Mouse (Mus musculus) layer of hippocampus, postnatal 25 days (tissue): ENCODE data around the gene AI464131. TPM values are rescaled to one million over a fixed set of nuclear protein-coding genes. Genes with fewer than 3 reads are reported as not detected.
A peak's percentile ranks its signal among the peaks of the same experiment; 100 is the strongest.

Source experiments
- DNase-seq, 2 experiments: peaks; one replicate each; pipeline ENCODE4 v3.0.0; 2022; ENCODE audit warnings: mixed read lengths in 2 of 2, low spot score in 1 of 2; ENCODE audit errors: extremely low spot score in 1 of 2
- total RNA-seq, 2 experiments: library from RNA; stranded (reverse); gene quantifications; 2 replicates each; pipeline ENCODE4 v1.2.3; 2021

AI464131 gene
- total RNA-seq, 2 experiments from 2014 or later: 32.4 to 33.3 TPM

DNA sequence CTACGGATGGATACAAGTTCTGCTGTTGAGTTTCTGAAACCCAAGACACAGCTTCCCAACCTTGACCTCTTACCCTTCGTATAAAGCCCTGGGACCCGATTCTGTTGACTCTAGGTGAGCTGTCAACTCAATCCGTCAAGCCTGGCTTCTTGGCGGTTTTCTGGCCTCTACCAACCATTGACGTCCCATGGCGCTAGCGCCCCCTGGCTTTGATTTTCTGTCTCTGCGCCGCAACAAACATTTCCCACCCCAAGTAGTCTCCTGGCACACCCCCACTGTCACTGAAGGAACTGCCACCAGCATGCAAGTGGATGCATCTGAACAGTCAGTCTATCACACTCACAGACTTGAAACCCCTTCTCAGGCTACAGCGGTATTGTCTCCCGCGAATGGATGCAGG, 3.3 kb upstream of the AI464131 start:
- DNase-seq: peak; percentile 52 to 65

DNA sequence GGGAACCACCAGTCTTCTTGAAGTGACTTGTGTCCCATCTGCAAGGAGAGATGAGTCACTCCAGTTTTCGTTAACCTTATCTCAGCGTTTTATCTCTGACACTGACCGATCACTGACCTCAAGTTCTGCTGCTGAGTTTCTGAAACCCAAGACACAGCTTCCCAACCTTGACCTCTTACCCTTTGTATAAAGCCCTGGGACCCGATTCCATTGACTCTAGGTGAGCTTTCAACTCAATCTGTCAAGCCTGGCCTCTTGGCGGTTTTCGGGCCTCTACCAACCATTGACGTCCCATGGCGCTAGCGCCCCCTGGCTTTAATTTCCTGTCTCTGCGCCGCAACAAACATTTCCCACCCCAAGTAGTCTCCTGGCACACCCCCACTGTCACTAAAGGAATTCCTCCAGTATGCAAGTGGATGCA, 2.3 kb upstream of the AI464131 start:
- no peak for DNase-seq

DNA sequence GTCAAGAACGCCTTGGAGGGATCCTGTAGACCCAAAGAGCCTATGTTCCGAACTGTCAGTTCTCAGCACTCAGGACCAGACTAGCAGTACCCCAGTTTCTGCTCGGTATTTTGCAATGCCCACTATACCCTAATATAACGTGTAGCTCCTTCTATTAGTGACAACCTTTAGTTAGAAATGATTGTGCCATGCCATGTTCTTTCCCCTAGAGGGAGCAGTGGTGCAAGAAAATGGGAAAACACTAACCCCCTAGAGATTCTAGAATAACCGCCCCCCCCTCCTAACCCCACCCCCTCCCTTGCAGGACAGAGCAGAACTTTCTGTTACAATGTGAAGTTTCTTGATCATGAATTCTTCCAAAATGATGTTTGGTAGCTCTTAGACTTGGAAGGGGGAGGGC, 1.4 kb upstream of the AI464131 start:
- no peak for DNase-seq

DNA sequence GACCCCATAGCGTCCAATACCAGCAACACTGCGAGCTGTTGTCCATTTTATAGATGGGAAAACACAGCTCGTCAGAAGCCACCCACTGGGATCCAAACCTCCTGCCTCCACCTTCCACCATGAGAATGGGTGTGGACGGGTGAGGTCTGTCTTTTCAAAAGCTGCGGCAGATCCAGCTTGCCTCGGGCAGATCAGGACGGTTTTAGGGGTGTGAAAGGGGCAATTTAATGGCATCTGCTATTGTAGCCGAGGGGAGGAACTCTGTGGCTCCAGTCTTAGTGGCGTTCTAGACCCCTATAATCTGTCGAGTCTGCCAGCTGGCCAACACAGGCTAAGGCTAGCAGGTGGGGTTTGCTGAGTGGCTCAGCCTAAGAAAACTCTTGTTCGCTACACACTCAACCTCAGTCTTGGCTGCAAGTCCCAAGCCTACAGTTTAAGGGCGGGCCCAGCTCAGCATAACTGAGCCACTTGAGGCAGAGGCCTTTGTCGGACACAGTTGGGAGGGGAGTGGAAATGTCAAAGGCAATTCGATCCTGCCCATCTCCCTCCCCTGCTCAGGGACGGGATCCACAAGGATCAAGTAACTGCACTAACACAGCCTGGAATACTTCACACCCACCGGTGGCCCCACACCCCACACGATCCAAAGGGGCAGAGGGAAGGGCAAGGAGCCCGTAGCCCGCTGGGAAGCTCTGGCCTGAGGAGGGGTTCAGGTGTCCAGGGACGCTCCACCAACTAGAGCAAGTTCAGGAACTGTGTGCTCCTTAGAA, 520 bp downstream of the AI464131 start:
- no peak for DNase-seq

DNA sequence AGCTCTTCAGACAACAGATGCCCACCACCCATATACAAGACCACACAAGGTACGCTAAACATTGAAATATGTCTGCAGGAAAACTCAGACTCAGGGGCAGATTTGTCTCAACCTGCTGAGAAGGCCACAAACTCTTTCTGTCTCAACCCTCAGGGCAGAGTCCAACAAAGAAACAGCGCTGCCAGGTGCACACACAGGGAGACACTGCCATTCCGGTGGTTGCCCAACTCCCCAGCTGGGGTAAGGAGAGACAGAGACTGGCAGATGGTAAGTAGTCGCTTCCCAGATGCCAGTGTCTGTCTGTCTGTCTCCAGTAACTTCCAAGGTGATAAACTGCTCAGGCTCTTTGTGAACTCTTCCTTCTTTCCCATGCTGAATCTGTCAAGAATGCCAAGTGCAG, 2.1 kb downstream of the AI464131 start:
- no peak for DNase-seq

DNA sequence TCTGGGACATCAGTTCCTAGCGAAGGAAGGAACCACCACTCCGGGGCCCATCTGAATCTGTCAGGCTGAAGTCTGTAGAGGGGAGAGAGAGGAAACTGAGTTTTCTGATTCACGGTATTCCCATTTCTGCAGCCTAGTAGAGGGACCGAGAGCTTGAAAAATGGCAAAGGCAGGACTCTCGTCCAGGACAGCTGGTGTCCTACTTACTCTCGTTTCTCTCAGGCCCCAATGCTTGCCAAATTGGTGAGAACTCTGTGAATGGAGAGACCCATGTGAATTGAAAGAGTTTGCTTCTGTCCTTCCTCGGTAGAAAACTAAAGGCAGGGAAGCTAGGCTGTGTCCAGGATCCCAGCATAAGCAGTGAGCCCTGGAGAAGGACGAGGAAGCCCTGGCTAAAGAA, 3.3 kb downstream of the AI464131 start:
- DNase-seq: no peak

DNA sequence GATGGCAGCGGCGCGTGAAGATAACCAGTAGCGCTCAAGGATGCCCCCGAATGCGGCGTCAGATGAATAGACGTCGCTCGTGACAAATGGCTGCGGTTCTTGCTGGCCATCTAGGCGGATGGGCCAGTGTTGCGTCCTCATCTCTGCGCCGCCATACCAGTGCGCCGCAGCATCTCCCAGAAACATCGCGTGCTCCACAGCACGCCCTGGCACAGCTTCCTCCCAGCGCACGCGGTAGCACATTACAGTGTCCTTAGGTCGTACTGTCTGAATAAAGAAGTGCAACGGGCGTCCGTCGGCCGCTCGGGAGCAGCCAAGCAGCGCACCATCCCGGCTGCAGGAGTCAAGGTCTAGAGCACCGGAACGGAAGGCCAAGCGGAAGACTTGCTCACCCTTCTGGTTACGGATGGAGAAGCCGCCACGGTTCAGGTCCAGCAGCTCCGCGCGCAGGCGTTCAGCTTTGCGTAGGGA, 3.9 kb downstream of the AI464131 start:
- no peak for DNase-seq

DNA sequence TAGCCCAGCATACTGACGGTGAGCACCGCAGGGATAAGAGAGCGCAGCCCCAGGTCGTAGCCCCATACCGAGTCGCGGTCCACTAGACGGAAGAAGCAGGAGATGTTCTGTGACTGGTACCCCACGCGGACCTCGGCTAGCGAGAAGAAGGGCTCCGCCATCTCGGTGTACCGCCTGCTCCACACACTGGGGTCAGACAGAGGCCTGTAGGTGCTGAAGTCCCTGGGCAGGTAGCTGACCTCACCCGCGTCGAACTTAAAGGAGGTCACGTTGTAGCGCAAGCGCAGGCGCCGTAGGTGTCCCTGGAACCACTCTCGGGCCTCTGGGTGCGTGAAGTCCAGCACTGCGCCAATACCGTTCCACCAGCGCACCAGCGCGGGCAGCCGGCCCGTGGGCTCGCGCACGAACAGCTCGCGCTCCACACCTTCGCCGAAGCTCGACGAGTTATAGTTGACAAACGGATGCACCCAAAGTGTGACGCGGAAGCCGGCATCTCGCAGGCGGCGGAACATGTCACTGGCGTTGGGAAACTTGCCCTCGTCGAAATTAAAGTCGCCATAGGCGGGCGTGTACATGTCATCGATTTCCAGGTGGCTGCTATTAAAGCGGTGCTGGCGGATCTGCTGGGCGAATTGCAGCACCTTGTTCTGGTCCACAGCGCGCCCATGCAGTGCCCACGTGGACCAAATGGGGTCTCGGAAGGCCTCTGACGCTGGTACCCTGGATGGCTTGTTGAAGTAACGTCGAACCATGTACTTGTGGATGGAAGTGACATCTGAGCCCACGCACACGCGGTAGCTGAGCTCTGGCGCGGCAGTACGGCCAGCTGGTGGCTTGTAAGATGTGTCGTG, 4.7 kb downstream of the AI464131 start:
- no peak for DNase-seq

DNA sequence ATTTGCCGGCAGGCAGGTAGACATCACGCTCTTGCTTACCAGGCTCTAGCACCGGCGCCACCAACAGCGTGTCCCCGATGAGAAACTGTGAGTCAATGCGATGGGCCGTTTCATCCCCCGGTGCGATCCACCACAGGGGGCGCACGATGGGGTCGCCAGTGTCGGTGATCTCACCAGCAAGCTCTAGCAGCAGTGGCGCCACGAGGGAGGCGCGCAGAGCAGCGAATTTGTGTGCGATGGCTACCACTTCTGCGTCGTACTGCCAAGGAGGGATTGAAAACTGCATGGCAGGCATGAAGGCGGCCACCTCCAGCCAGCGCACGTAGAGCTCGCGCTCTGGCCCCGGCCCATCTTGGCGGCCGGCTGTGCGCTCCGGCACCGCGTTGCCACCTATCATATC, 5.3 kb downstream of the AI464131 start:
- DNase-seq: peak in 1 of 2 experiments; percentile 42

DNA sequence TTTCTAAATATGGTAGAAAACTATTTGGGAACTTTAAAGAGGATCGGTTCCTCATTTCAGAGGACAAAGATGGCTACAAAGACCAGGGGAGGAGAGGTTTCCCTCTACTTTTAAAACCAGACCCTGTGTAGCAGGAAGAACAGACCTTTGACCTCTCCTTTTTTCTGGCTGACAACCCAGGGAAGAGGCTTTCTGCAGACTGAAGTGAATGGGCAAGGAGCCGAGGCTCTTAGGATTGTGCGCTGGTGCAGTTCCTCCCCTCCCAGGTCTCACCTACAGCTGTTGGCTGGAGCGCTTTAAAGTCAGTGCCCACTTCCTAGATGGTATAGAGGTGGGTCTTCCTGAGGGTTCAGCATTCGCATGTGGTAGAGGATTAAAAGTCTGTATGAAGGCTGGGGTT, 5.8 kb downstream of the AI464131 start:
- no peak for DNase-seq

DNA sequence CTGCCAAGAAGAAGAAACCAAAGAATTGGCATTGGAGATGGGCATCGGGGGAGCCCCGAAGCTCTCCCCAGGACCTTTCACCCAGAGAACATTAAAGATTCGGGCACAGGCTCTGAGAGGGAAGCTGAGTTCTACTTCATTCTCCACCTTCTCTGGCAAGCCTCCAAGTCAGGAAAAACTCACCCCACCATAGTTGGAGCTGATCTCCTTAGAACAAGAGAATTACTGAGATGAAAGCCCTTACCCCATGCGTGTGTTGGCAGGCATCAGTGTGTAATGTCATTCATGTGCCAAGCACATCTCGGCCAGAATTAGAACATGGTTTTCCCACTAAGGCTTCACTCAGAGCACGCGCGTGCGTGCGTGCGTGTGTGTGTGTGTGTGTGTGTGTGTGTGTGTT, 7.0 kb downstream of the AI464131 start:
- no peak for DNase-seq

DNA sequence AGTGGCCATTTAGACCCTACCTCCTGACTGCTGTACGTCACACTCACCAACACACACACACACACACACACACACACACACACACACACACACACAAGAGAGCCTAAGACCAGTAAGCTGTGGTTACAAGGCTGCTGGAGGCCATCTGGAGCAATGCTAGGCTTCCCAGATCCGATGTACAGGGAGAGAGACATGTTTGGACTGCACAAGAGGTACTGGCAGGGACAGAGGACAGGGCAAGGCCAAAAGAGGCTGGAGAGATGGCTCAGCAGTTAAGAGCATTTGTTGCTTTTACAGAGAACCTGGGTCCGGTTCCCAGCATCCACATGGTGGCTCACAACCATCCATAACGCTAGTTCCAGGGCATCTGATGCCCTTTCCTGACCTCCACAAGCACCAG, 7.8 kb downstream of the AI464131 start:
- no peak for DNase-seq

DNA sequence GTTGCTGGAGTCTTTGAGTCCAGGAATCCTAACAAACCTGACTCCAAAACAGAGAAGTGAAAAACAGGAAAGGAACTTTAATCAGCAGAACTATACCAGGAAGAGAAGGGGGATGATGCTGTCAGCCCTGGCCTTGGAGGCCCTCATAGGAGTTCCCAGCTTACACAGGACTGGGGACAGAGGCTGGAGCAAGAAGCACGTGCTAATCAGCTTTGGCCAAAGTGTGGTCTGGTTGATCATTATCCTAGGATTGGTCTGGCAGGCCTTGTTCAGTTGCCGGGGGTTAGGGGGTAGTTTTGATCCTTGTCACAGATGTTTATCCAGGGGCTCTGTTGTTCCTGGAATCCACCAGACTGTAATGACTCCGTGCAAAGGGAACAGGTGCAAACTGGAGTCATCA, 8.5 kb downstream of the AI464131 start:
- no peak for DNase-seq

DNA sequence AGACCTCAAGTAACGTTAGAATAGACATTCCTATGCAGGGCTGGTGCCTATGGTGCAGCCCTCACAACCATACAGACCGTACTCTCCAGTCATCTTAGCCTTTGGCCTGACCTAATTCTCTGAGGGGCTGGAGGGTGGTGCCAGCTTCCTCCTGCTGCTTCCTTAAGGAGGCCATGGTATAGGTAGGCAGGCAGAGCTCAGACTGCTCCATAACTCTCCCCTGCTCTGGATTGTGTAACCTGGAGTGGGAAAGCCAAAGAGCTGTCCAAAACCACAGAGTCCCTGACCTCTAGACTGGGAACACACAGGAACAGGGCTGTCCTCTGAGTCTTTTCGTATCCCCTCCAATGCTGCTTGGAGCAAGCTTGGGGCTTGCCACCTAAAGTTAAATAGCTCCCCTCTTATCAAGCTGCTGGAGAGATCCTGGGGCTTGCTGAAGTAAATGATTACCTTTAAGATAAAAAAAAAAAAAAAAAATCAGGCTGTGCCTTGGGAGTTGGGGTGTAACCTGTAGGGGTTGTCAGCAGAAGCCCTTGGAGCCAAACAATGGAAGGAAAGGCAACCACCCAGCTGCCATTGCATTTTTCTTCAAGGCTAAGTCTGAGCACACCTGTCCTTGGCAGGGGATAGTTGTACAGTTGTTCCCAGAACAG, 9.3 kb downstream of the AI464131 start:
- DNase-seq: no peak

DNA sequence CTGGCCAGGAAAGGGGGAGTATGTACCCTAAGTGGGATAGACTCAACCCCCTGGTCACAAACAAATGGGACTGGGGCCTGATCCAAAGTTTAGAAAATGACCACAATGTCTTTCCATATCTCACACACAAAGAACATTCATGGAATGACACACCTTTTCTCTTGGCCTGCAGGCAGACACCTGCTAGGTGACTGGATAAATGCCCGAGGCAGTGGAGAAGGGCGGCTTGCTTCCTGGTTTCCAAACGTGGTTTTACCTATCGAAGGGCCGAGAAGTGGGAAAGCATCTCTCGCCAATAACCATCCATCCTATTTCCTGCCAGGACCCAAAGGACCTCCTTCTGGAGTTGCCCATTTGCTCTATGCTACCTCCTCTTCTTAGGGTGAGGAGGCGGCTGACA, 9.9 kb downstream of the AI464131 start:
- DNase-seq: no peak

DNA sequence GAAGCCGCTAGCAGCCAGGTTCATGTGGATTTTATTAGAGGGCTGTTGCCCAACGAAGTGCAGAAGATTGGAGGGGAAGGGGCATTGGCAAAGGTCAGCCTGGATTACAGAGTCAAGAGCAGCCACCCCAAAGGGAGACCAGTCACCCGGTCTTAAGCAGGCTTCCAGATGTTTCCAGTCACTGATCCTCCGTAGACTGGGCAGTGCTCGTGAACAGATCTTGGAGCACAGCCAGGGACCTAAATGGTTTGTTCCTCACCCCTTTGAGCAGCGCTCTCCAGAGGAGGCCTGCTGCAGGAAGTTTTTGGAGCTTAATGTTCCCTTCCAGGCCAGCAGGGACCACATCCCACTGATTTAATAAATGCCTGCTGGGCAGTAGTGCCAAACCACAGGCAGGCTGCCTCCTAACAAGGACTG, 21.3 kb downstream of the AI464131 start:
- no peak for DNase-seq

DNA sequence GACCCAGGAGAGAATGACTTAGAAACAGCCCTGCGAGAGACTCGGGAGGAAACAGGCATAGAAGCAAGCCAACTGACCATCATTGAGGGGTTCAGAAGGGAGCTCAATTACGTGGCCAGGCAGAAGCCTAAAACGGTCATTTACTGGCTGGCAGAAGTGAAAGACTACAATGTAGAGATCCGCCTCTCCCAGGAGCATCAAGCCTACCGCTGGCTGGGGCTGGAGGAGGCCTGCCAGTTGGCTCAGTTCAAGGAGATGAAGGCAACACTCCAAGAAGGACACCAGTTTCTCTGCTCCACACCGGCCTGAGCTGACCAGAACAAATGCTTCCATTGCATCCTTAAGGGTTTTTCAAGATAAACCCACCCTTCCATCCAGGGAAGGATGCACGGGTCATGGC, 22.6 kb downstream of the AI464131 start:
- DNase-seq: no peak

DNA sequence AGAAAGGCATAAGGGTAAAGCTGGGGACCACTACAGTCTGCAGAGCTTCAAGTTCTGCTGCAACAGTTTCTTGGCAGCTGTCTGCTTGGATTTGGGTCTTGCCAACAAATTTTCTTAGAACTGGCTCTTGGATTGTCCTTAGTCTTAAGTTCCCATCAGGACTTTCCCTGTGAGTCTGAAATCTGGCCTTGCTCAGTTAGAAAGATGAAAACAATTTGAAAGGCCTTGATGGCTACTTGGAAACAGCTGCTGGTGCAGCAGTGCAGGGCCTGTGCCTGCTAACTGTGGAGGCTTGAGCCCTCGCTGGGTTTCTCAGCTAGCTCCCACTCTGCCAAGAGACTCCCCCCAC, 23.4 kb downstream of the AI464131 start:
- DNase-seq: no peak

DNA sequence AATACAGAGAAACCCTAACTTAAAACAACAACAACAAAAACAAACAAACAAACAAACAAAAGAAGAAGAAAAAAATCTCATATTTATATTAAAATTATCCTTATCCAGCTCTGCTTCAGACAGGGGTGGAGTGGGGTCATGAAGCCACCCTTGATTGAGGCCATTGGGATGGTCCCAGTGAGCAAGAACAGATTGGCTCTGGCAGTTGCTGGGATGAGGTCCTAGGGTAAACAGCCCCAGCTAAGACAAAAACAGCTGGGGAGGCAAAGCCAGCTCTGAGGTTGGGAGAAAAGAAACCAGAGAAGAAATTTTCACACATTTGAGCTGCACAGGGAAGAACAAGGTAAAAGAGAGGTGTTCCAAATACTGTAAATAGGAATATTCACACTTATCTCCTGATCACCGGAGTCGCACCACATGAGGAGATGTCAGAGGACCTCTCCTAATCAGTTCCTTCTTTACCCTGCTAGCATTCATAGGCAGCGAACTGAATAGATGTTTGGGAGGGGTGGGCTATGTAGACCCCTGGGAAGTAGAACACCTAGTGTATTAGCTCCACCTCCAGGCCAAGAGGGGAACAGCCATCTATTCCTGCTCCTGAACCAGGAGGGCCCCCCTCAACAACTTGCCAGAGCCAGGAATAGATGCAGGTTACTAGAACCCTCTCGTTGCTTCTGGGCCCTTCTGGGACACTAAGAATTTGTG, 24.0 kb downstream of the AI464131 start:
- no peak for DNase-seq

DNA sequence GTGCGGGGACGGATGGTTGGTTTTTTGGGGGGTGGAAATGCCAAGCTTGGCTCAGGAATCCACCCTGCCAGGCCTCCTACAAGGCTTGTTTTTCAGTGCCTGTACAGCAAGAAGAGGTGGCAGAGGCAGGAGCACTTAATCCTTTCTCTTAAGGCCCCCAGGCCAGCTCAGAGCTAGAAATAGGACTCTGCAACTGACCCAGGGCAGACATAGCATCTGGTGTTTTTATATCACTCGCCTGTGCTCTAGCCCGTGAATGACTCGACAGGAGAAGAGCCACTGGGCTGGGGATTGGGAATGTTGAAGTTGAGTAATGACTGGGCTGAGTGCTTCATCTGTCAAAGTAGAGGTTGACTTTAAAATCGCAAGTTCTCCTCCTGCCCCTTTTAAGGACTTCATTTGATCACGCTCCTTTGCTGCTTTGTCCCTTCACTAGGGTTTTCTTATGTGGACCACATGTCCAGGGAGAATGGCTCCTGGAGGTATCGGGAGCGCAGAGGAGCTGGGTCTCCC, 25.2 kb downstream of the AI464131 start:
- no peak for DNase-seq

DNA sequence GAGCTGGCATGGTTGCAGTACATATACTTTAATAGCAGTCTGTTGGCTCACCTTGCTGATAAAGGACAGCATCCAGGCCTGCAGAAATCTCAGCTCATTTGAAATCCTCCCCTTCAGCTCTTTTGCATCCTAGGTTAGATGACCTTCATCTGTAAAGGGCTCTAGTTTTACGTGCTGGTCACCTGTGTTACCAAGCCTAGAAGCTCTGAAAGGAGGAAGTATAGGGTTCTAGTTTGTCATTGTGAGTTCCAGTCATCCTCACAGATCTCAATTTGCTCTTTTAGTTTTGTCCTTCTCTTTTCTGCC, 31.5 kb downstream of the AI464131 start:
- DNase-seq: no peak
